Mouse (Mus musculus): ENCODE results near the gene Ssh1.
A peak's percentile ranks its signal among the peaks of the same experiment; 100 is the strongest.

Ssh1 gene

DNA sequence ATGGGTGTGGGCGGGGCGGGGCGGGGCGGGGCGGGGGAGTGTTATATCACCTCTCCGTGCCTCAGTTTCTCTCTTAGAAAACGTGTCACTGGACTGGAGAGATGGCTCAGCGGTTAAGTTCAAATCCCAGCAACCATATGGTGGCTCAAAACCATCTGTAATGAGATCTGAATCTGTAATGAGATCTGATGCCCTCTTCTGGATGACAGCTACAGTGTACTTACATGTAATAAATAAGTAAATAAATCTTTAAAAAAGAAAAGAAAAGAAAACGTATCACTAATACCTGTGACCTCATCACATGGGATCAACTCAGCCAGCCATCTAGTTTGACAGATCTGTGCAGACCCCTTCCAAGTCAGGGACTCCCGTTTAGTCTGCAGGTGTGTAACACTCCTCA, 64.2 kb downstream of the Ssh1 start:
- no peak for DNase-seq

- no peak for DNase-seq
Measured at GRCm38 (mm10) chr5:113924608-113925007, 69.1 kb downstream of the Ssh1 start.

DNA sequence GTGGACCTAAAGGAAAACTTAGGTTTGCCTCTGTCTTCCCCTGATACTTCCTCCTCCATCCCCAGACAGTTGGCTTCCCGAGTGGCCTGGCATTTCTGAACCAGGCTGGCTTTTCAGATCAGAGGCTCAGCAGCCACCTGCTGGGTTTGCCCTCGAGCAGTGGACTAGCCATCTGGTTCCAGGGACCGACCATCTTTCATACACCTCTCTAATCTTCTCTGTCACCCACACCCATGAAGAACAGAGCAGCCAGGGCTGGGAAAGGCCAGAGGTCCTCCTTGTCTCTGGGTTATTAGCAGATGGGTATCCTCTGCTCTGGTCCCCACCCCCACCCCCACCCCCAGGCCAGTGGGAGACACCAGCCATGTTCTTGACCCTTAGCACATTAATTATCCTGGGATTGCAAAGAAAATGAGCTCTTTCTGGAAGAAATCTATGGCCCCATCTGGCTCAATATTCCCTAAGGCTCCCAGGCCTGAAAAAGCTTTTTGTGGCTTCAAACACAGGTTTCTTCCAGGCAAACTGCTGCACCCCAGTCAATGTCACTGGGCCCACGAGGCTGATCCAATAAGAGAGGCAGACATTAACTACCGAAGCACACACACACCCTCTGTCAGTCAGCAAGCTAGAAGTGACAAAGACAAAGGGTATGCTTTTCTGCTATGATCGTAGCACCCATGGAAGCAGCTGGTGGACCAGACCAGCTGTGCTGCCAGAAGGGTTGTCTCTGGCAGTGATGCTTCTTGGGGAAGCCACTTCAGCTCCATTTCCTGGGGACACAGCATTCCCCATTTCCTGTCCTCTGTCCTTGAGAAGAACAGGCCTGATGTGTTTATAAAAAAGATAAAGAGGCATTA, 72.2 kb downstream of the Ssh1 start:
- DNase-seq, result no peak

GRCm38 (mm10) chr5:113919060-113919459, 74.6 kb downstream of the Ssh1 start:
- no peak for DNase-seq

GRCm38 (mm10) chr5:113918654-113919053, 75.0 kb downstream of the Ssh1 start:
- DNase-seq, result peak; percentile 52

DNA sequence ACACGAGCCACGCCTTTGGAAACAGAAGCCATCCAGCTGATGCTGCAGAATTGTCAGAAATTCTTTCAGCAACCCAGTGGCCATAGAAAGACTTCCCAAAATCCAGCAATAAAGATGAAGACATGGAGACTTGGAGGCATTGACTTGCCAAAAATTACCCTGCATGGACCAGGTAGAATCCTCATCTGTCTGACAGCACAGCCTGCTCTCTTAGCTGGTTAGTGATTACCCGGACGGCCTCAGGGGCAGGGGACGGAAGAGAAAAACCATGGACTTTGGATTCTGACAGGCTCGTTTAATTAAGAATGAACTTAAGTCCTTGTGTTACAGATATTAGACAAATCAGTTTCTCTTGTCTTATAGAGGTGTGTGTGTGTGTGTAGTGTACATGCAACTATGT, 83.0 kb downstream of the Ssh1 start:
- DNase-seq, result peak; percentile 47

DNA sequence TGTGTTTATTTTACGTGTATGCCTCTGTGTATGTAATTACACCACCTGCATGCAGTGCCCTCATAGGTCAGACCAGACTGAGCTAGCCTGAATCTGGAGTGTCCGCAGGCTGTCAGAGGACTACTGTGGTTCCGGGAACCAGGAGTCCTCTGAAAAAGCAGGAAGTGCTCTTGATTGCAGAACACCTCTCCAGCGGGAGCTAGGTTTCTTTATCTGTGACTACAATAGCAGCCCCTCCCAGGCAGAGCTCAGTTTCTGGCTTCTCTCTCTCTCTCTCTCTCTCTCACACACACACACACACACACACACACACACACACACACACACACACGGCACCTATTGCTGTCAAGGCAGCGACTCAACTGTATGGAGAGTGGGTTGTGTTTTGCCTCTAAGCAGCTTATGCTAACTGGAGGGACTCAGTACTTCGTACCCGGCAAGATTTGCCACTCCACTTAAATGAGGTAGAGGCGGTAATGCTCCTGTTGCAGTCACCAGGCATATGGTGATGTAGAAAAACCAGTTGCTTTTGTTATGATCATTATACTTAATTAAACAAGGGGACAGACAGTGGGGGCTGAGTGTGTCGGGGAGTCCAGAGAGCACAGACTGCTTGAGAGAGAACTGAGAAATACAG, 83.5 kb downstream of the Ssh1 start:
- DNase-seq, result no peak

DNA sequence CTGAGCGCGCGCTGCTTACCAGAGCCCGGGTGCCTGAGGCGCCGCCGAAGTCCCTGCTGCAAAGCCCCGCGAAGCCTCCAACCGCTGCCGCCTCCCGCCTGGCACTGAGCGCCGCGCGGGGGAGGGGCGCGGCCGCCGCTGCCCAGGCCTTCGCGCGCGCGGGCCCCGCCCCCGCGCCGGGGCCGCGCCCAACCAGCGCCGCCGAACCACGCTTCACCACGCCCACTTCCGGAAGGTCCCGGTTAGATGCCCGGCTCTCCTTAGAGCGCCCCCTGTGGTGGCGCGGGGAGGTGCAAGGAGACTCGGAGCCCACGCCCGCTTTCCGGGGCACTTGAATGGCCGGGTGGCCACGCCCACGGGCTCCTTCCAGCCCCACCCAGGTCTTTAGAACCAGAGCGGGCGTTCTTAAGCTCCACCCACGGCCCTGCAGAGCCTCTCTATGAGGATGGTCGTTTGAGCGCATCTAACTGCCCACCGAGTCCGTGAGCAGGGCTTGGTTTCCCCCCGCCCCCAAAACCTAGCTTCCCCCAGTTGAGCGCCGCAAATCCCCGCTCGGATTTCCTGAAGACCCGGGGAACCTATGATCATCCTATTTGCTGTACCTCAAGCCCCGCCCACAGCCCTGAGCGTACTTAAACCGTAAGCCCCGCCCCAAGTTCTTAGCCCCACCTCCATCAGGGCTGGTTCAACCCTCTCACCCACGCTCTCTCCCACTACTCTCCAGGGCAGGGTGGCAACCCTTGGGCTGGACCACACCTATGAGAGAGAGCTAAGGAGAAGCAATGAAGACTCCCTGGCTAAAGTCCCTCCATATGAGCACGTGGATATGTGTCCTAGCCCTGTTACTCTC, 84.9 kb downstream of the Ssh1 start, which contains the start of gene Coro1c:
TSS of gene Coro1c (minus strand) at position 167 of the 850 bp plus-strand sequence.
- DNase-seq, result peak; percentile 100

GRCm38 (mm10) chr5:113907786-113908567, 85.7 kb downstream of the Ssh1 start:
- DNase-seq, result peak; percentile 77

DNA sequence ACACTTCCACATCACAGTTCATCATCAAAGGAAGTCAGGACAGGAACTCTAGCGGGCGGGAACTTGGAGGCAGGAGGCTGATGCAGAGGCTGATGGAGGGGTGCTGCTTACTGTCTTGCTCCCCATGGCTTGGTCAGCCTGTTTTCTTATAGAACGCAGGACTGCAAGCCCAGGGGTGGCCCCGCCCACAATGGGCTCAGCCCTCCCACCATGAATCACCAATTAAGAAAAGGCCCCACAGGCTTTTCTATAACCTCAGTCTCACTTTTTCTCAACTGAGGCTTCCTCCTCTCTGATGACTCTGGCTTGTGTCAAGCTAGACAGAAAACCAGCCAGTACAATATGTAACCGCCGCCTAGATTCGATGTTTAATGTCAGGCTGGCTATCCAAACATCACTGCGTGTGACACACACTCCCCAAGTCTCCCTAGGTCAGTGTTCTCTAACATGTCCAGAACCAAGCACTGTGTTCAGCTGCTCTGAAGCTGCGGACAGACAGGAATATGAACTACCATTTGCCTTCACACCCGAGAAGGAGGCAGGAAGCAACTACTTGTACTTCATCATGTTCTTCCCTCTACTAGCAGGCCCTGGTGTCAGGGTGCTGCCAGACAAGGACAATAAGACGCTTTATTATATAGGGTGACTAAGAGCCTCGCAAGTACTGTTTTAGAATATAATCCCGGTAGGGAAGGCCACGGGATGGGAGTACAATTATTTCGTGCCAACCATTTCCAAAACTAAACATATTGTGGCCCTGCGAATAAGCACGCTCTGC, 86.5 kb downstream of the Ssh1 start:
- DNase-seq, result peak; percentile 72

GRCm38 (mm10) chr5:113904987-113905386, 88.7 kb downstream of the Ssh1 start:
- no peak for DNase-seq

DNA sequence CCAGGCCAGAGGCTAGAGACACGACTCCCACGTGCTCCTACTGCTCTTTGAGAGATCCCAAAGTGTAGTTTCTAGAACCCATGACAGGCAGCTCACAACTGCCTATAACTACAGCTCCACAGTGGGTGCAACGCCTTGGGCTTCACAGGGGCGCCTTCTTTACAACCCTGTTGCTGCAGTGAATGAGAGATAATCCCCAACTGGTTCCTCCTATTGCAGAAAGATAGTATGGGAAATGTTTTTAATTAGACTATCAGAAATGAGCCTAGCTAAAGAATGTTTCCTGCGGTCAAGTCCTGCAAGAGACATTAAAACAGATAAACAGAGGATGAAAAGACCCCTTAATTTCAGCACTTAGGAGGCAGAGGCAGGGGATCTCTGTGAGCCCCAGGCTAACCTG, 90.7 kb downstream of the Ssh1 start:
- DNase-seq, result no peak

DNA sequence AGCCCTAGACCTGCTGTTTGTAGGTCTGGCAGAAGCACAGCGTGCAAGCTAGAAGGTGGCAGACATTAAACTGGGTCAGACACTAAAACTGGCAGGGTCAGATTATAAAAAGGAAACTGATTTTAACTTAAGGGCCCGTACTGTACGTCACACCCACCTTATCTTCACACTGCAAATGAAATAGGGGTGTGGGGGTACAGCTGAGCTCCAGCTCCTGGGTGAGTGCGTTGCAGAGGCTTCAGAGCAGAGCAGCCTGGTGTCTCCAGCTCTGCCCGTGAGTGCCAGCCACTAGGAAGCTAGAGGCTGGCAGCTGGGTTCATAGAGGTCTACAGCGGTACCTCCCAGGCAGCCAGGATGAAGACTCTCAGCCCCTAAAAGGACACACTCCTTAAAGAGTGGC, 91.7 kb downstream of the Ssh1 start:
- no peak for DNase-seq

GRCm38 (mm10) chr5:113901074-113901571, 92.6 kb downstream of the Ssh1 start:
- DNase-seq, result no peak

DNA sequence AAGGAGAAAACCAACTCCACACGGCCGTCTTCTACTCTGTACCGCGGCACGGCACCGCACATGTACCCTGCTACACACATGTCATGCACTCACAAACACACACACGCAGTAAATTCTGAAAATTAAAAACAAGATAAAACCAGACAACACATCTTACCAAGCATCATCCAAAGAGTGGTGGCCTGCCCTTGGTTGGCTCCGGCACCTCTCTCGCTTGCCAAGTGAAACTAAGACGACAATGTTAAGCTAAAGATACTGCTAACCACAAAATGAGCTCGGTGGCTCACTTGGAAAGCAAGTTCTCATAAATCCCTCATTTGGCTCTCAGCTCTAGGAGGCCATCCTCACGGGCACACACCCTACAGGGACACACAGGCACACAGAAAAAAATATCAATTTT, 94.2 kb downstream of the Ssh1 start:
- DNase-seq, result no peak

GRCm38 (mm10) chr5:113892005-113892404, 101.7 kb downstream of the Ssh1 start:
- no peak for DNase-seq

- peak; percentile 80 for DNase-seq
Measured at GRCm38 (mm10) chr5:113890874-113891273, 102.8 kb downstream of the Ssh1 start.

DNA sequence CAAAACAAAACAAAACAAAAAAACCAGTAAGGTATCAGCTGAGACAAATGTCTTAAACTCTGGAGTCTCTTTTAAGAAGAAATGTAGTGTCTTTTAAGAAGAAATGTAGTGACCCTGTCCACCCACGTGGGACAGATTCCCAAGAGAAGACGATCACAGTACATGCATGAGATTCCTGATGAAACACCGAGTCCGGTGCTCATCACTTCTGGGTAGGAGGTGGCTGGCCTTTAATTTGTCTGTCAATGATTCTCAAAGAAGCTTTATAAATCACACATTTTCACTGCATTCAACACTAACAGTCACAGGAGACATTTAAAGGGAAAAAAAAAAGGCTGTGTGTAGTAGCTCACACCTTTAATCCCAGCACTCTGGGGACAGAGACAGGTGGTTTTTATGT, 103.8 kb downstream of the Ssh1 start:
- no peak for DNase-seq

- peak; percentile 78 for DNase-seq
Measured at GRCm38 (mm10) chr5:113889181-113889906, 104.3 kb downstream of the Ssh1 start.

- DNase-seq, result no peak
Measured at GRCm38 (mm10) chr5:113888186-113888795, 105.4 kb downstream of the Ssh1 start.

Data from kidney, postnatal 10 days (tissue).